Mouse (Mus musculus) ovary, postnatal 14 days (tissue): ENCODE measurements around the gene Lgi1.

ENCODE experiments used
- DNase-seq: peaks from one replicate; pipeline ENCODE4 v3.0.0; 2022; ENCODE audit warnings: low spot score

The Lgi1 gene

DNA sequence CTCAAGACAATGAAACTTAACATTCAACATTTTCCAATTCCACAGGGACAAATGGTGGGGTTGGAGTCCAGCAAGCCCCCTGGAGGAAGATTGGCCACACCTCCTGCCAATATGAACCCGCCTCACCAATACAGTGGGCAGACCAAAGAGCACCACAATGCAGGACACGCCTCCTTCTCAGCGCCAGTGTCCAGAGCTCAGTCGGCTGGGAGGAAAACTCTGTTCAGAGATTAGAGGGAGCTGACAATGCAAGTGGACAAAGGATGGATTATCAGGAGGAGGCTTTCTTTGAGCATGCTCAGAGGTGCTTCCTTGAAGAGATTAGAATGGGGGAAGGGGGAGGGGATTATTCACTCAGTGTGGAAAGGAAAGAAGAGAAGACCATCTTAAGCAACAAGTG lies 62.7 kb downstream of the Lgi1 start:
- no peak for DNase-seq

DNA sequence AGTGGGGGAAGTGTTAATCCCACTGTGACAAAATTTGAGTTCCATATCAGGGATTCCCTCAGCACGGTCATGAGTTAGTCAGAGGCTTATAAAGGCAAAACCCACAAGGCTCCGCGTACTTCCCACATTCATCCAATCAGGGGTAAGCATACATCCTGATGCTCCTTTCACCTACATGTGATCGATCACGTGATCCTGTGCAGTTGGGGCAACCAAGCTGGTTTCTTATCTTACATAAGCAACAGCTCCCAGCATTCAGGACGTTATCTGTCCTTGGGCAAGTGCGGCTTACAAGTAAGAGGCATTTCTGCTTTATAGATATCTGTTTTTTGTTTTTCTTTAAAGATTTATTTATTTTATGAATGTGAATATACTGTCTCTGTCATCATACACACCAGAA lies 63.7 kb downstream of the Lgi1 start:
- no peak for DNase-seq

DNA sequence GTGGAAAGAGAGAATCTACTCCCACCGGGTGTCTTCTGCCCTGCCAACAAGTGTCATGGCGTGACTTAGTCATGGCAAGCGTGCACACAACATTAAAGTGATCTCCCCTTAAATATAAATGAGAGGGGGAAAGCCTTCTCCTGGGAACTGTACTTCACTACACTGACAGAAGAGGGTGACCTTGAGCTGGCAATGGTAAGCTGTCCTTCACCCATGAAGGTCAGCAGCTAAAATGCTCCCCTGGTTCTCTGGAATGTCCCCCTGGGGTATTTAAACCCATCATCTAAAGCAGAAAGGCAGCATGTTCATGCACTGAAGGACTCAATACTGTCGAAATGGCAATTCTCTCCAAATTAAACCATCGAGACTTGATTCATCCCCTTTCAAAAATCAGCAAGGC lies 64.9 kb downstream of the Lgi1 start:
- DNase-seq = no peak

DNA sequence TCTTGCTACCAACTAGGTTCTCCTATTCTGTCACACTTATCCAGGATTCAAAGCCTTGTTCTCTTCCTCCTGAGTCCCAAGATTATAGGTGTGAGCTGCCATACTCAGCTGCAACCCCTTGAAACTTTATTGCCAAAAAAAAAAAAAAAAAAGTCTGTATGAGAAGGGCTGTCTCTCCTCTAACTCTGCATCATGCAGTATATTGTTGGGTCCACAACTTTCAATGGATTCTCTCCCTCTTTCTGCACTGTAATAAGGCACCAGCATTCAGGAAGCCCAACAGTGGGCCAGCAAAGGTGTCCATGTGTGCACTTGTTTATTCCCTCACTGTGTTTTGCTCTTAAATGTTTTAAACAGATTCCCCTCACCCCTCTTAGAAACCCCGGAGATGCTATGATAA lies 66.7 kb downstream of the Lgi1 start:
- DNase-seq = no peak

DNA sequence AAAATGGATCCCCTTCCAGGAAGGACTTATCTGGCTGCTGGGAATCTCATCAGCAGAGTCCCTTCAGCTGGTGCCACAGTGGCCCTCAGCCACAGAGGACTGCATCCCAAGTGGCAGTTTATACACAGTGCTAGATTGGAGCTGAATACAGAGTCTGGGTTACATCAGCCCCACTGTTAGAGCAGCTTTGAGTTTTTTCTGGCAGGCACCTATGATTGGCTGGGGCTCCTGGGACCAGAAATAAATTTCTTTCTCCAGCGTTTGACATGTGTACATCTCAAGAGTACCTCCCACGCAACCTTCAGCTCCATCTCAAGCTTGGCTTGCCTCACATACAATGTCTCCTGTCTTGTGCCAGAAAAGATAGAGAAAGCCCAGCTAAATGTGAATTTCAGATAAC lies 67.9 kb downstream of the Lgi1 start:
- no peak for DNase-seq

DNA sequence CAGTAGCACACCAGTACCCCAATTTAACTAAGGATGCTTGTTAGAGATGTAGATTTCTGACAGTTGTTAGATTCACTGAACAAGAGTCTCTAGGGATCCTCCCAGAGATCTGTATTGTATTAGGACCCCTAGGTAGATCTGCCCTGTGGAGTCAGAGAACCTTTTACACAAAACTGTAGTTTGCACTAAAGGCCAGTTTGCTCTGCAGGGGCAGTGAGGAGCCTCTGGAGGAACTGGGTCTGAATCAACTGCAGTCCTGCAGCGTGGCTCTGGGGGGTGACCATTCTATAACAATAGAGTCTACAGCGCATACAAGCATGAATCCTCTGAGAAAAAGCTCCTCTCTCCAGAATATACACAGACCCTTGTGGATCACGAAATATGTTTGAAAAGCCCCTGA lies 68.5 kb downstream of the Lgi1 start:
- DNase-seq = no peak

DNA sequence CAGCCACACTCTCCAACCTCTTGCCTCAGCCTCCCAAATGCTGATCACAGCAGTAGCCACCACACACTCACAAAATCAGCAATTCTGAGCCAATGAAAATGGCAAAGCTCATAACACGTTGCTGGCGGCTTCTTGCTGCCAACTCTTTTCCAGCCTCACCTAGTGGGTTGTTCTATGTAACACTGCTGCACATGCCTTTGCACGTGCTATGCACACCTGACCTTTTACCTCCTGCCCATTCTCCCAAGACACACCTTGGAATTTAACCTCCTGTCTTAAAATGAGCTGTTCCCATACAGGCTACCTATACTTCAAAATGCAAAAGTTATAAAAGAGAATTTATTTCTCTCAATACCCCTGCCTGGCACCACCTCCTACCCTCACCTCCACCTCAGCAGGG lies 72.2 kb downstream of the Lgi1 start:
- no peak for DNase-seq

DNA sequence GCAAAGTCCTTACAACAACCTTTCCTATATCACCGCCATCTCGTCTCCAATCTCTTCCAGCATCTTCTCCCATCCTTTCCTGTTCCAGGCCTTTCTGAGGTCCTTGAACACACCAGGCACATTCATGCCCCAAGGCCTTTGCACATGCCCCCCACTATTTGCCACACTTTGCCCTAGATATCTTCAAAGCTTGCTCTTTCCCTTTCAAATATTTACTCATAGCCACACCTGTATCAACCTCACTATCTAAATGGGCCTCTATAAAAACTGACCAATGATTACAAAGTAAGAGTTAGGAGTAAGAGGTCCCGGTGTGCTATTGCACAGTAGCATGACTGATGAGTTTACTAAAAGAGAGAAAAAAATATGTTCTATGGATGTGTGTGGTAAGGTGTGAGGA lies 73.0 kb downstream of the Lgi1 start:
- DNase-seq = no peak

DNA sequence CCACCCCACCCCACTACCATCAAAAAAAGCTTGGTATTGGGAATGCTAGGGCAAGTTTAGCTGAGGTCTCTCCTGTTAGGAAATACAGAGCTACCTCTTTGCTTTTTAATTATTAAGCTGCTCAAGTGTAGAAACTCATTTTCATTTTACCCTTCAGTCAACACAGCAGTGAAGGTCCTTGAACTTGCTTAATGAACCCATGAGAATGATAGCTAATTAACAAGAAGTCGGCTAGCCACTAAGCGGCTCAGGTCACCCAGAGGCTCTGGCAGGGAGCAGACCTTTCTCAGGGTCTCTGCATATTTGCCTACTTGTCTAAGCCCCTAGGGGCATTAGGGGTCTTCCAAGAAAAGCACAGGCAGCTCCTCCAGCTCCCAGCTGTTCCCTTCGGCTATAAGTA lies 75.4 kb downstream of the Lgi1 start:
- DNase-seq = no peak

DNA sequence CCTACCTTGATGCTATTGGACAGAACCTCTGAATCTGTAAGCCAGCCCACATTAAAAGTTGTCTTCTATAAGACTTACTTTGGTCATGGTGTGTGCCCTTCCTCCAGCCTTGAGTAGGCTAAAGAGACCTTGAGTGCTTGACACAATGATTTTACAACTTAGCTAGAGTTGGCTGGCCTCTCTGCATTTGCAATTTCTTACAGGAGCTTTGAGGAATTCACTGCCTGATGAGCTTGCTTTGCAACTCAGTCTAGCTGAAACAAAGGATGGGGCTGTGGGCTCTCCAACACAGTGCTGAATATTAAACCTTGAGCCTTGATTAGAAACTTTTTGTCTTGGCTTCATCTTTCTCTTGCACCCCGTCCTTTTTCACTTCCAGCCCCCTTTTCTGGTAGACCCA lies 78.9 kb downstream of the Lgi1 start:
- DNase-seq = no peak

DNA sequence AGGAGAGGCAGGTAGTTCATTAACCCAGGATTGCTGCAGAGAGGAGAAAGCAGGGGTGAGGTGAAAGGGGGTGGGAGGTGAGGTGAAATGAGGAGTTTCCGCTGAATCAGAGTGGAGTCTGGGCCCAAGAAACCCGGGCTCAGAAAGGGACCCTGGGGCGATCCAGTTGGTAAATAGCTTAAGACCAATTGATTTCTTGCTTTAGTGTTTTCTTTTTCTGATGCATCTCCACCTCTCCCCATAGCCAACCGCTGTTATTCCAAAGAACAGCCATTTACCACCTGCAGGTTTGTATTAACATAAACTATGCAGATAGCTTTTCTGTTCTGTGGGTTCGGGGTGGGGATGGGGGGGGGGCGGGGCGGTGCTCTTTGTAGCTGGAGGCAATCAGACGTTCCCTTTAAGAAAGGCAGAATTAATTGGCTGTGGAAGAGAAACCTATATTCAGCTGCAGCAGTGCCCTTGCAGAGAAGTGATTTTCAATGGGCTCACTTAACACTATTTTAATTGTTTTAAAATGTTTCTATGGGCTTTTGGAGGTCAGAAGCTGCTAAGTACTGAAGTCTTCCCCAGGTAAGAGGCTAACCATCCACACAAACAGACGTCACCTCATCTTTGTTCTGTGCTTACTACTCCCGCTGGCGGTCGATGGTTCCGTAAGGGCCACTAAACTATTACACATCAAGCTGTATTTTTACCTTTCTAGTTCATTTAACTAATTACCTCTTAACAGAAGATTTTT lies 84.1 kb downstream of the Lgi1 start:
- no peak for DNase-seq

DNA sequence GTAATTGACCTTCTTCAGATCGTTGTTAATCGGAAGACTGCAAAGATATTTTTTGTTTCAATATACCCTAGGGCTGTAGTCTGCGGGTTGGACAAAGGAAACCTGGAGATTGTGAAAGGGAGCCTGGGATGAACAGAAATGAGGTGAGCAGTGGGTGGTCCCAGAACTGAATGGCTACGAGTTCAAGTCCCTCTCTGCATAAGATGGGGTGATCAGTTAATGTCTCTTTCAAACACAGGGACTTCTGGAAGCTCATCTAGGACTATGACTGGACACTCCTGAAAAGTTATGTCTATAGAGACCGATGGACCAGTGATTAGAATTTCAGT lies 84.6 kb downstream of the Lgi1 start:
- DNase-seq = no peak

DNA sequence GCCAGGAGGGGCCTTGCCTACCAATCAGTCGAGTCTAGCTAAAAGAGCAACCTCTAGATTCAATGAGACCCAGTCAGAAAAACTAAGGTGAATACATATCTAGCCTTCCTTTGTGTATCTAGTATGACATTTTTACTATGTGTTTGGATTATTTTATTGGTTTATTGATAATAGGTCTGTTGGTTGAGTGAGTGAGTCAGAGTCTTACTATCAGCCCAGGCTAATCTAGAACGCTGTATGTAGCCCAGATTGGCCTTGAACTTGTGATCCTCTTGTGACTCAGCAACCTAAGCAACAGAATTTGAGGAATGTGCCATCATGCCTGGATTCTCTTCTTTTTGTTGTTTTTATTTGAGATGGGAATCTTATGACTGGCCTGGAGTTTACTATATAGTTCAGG lies 86.9 kb downstream of the Lgi1 start:
- no peak for DNase-seq

DNA sequence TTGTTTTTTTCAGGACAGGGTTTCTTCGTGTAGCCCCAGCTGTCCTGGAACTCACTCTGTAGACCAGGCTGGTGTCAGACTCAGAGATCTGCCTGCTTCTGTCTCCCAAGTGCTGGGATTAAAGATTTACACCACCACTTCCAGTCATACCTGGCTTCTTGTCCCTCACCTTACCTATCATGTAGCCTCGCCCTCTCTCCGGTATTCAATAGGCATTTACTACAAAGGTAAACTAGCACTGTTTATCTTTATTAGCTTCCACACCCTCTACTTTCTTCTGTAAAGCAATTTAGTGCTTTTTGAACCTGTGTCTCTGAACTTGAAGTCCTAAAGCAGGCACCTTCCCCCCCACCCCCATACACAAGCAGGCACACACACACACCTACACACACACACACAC lies 87.4 kb downstream of the Lgi1 start:
- no peak for DNase-seq

DNA sequence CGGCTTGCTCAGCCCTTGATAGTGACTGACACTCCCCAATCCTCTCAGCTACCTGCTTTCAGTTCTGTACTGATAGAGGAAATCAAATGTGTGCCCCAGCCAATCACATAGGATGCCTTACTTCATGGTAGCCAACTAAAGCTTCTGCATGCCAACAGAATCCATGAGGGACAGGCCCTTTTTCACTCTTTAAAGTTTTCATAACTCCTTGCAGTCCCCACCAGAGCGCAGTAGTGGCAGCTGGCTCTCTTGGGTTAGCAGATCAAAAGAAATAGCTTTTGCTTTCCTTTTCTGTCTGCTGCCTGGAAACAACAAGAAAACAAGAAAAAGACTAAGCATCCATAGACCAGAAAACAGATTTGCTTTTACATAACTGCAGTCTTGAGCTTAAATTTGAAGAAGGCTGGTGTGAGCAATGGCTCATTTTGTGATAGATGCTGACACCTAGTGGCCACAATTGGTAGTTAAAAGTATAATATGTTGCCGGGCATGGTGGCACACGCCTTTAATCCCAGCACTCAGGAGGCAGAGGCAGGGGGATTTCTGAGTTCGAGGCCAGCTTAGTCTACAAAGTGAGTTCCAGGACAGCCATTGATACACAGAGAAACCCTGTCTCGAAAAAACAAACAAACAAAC lies 88.3 kb downstream of the Lgi1 start:
- DNase-seq = peak; percentile 29

DNA sequence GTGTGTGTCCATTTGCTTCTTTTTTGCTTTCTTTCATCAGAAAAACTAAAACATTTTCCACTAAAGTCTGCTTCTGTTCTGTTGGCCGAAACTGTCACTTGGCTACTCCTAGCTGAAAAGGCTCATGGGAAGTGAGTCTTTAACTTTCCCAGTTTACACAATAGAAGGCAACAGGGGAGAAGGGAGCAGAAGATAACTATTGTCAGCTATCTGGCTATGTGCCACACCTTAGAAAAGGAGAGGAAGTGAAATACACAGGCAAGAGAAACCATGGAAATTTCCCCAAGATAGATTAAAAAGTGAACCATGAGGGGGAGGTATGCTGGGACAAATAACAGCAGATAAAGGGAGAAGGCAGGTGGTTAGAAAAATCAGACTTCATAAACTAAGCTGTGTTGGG lies 89.9 kb downstream of the Lgi1 start:
- no peak for DNase-seq

DNA sequence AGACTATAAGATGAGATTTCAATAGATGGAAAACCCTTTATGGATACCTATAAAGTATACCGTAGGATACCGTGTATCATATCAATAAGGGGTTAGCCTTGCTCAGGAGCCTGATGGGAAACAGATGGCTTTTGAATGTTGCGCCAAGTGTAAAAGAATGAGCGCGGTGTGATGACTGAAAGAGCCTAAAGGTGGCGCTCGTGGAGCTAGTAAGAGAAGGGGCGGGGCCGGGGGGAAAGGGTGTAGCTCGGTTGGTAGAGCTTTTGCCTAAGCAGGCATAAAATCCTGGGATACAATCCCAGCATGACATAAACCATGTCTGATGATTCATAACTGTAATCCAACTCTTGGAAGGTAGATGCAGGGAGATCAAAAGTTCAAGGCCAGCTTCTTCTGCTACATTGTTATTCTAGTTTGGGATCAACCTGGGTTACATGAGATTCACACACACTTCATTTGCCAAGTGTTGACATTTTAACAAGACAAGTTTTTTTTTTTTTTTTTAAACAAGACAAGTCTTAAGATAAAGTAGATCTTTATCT lies 90.6 kb downstream of the Lgi1 start:
- DNase-seq = no peak

DNA sequence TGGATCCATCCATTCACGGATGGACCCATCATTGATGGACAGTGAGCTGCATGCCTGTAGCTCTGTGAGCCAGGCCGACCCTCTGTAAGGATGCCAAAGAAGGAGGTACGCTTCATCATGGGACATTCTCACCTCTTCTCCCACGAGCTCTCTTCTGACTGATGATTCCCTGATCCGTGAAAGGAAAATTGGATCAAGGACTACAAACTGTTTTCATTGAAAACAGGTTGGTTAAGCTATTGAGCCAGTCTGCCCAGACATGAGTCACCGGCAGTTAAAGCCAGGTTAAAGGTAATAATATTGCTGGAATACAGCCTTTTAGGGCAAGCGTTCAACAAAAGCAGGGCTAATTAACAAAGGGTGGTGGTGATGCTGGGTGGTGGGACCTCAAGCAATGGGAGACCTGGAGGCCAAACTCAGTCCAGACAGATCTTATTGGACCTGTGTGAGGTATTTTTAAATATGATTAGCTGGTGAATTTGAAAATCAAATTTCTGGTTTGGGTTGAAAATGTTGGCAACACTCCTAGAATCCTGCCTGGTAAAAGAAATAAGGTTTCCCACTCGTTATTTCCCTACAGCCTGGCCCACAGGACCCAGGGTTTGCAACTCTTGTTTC lies 92.0 kb downstream of the Lgi1 start:
- DNase-seq = no peak

DNA sequence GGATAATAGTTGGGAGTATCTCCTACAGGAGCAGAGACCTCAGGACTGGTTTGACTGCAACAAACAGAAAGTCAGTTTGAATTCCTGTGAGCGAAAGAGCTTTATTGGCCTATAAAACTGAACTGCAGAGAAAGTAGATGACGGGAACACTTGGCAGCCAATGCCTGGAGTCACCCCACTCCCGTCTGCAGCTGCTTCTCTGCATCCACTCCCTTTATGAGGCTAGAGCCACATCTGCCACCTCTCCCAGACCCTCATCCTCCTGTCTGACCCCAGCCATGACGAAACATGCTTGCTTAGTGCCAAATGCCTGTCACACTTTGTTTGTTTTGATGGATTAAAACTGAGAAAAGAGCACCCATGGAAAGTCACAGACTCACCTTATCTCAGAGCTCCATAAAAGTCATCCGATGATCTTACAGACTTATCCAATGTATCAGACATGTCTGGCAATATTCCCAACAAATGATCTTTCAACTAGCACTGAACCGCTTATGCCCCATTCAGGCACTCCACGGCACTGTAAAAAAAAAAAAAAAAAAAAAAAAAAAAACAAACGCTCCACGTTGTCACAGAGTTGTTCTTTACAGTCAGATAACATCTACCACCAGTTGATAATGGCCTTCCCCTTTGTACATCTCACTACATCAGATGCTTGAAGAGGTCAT lies 93.8 kb downstream of the Lgi1 start:
- DNase-seq = no peak

DNA sequence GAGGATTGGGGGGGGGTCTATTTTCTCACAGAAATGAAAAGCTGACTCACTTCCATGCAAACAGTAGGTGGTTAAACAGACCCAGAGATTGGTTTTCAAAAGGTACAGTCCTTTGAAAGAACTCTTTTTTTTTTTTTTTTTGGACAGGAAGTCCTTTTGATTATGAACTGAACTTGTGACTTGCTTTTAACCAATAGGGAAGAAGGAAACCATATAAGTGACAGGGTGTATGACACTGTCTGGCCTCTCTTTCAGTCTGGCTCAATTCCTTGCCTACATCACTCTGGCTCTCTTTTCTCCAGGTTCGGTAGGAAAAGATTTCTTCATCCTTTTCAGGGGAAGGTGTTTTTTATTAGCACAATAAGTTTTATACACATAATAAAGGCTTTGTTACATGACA lies 95.0 kb downstream of the Lgi1 start:
- DNase-seq = no peak
